Mouse (Mus musculus): Measurements from ENCODE around the gene Carhsp1. TPM values are rescaled to one million over a fixed set of nuclear protein-coding genes. Genes with fewer than 3 reads are reported as not detected.

Carhsp1 gene
- total RNA-seq, 2 experiments from 2014 or later, result 13.0 to 19.1 TPM

- DNase-seq (ENCODE audit: low spot score in 2 of 2), result peak; percentile 24 to 37
These were observed 28.1 kb downstream of the Carhsp1 start for GRCm38 (mm10) chr16:8643855-8644254.

GRCm38 (mm10) chr16:8639466-8640191, 32.3 kb downstream of the Carhsp1 start:
- no peak for DNase-seq (ENCODE audit: low spot score in 2 of 2)

GRCm38 (mm10) chr16:8638131-8638530, 33.8 kb downstream of the Carhsp1 start:
- DNase-seq (ENCODE audit: low spot score in 2 of 2), result no peak

- DNase-seq (ENCODE audit: low spot score in 2 of 2), result peak; percentile 74 to 82
These were observed 34.5 kb downstream of the Carhsp1 start, which contains the start of the genes Pmm2 and Tmem186 for GRCm38 (mm10) chr16:8637217-8638051. Gene Pmm2 (plus strand): TSS chr16:8637674. Gene Tmem186 (minus strand): TSS chr16:8637712.

- DNase-seq (ENCODE audit: low spot score in 2 of 2), result no peak
These were observed 35.1 kb downstream of the Carhsp1 start for GRCm38 (mm10) chr16:8636867-8637216.

- DNase-seq (ENCODE audit: low spot score in 2 of 2), result no peak
These were observed 40.5 kb downstream of the Carhsp1 start for GRCm38 (mm10) chr16:8631428-8631827.

- DNase-seq (ENCODE audit: low spot score in 2 of 2), result no peak
These were observed 41.5 kb downstream of the Carhsp1 start for GRCm38 (mm10) chr16:8630419-8630818.

GRCm38 (mm10) chr16:8620315-8621115, 51.4 kb downstream of the Carhsp1 start:
- no peak for DNase-seq (ENCODE audit: low spot score in 2 of 2)

- DNase-seq (ENCODE audit: low spot score in 2 of 2), result no peak
These were observed 52.2 kb downstream of the Carhsp1 start for GRCm38 (mm10) chr16:8619659-8620314.

- DNase-seq (ENCODE audit: low spot score in 2 of 2), result no peak
These were observed 58.5 kb downstream of the Carhsp1 start for GRCm38 (mm10) chr16:8613447-8613846.

- no peak for DNase-seq (ENCODE audit: low spot score in 2 of 2)
These were observed 58.9 kb downstream of the Carhsp1 start for GRCm38 (mm10) chr16:8613039-8613438.

GRCm38 (mm10) chr16:8612214-8613005, 59.5 kb downstream of the Carhsp1 start:
- no peak for DNase-seq (ENCODE audit: low spot score in 2 of 2)

- no peak for DNase-seq (ENCODE audit: low spot score in 2 of 2)
These were observed 61.6 kb downstream of the Carhsp1 start for GRCm38 (mm10) chr16:8610397-8610796.

Small RNAs within 50 kb of the gene (microRNA-seq; reads per million reads assigned to microRNA genes)
- 0 reads per million in 2 experiments for gene Gm22137

Other genes starting within 250 kb of the Carhsp1 start
- 1 to 10 TPM; 1.2 to 1.6 TPM for gene Tmem114, start 247.0 kb downstream of the Carhsp1 start, total RNA-seq (2021)
- 10 to 100 TPM; 21.7 to 24.0 TPM for gene Mettl22, start 201.4 kb downstream of the Carhsp1 start, total RNA-seq (2021)
- gene Abat, start 158.7 kb downstream of the Carhsp1 start, total RNA-seq (2021), result 100 to 1,000 TPM; 145 to 155 TPM
- 10 to 100 TPM; 26.0 to 28.9 TPM for gene Pmm2, start 34.5 kb downstream of the Carhsp1 start, total RNA-seq (2021)
- 10 to 100 TPM; 12.4 to 12.7 TPM for gene Tmem186, start 34.4 kb downstream of the Carhsp1 start, total RNA-seq (2021)
- not detected for gene Gm5767, start 8.6 kb upstream of the Carhsp1 start, total RNA-seq (2021)
- 100 to 1,000 TPM; 160 to 165 TPM for gene Usp7, start 120.2 kb upstream of the Carhsp1 start, total RNA-seq (2021)
- 100 to 1,000 TPM; 100 to 105 TPM for gene 1810013L24Rik, start 157.9 kb upstream of the Carhsp1 start, total RNA-seq (2021)

Measured in left cerebral cortex, adult 18-20 months (tissue).